In genomic region chr11:63132501-63133435, GRCm38 (mm10) we compare ENCODE assay signal across 8 mouse cellular contexts. TPM values are rescaled to one million over a fixed set of nuclear protein-coding genes. Genes with fewer than 3 reads are reported as not detected.
DNase-seq lines count a peak whose midpoint lies in the region; ATAC-seq and TF ChIP-seq lines count a peak whose summit lies in the region.

No protein-coding gene starts in this region.

- H3K9me3 ChIP-seq in forebrain, embryonic 15.5 days, result no peaks in the 10 kb centered on the region

- peak overlapping the region; percentile 58 for H3K27ac ChIP-seq in forebrain, embryonic 15.5 days (replicated peaks)
- H3K27ac ChIP-seq in layer of hippocampus, adult 2 months, result peak overlapping the region; percentile 88

- peaks cover 34% of the 10 kb centered on the region for H3K4me1 ChIP-seq in forebrain, embryonic 15.5 days

- intact Hi-C loops in heart, postnatal 14 days (cut with DNase I), result loop anchor here (5.0 to 10.0 kb wide), 3 partner anchors 105 to 378 kb away; partner anchors contain the start of genes Gm10428 and Trim16

- peaks cover 3% of the 10 kb centered on the region for H3K79me3 ChIP-seq in C2C12 (ENCODE audit: low read depth)

- H3K36me3 ChIP-seq in C2C12 (ENCODE audit: control insufficient read depth, insufficient read depth), result peaks cover 36% of the 10 kb centered on the region
- H3K36me3 ChIP-seq in forebrain, embryonic 15.5 days, result no peaks in the 10 kb centered on the region

- peak overlapping the region; percentile 98 for H3K4me2 ChIP-seq in forebrain, embryonic 15.5 days (replicated peaks)

- under 1% methylated on average over 66 of the region's 66 CpGs for WGBS in forebrain, embryonic 15.5 days

- ATAC-seq in forebrain, embryonic 15.5 days (replicated peaks), result peak; percentile 55

- peak overlapping the region; percentile 56 for H3K4me3 ChIP-seq in C2C12 (ENCODE audit: insufficient read depth, poor library complexity, severe bottlenecking)
- H3K4me3 ChIP-seq in forebrain, embryonic 15.5 days, result peak overlapping the region; percentile 52
- peak overlapping the region; percentile 63 for H3K4me3 ChIP-seq in layer of hippocampus, adult 2 months

- peak overlapping the region; percentile 74 for H3ac ChIP-seq in C2C12 (ENCODE audit: control insufficient read depth, insufficient read length, low read depth)

- no peaks in the 10 kb centered on the region for H3K27me3 ChIP-seq in C2C12 (ENCODE audit: control insufficient read depth, insufficient read depth, insufficient read length)
- peaks cover 61% of the 10 kb centered on the region for H3K27me3 ChIP-seq in forebrain, embryonic 15.5 days

- no peak for TF ChIP-seq CTCF in C2C12 (IDR thresholded peaks at IDR 0.05; ENCODE audit: control insufficient read depth, insufficient read depth, insufficient read length)
- TF ChIP-seq CTCF in layer of hippocampus, adult 2 months (conservative IDR thresholded peaks at IDR 0.05), result peak; percentile 57

- peak; percentile 64 to 79 for DNase-seq in adrenal gland, postnatal 4 days (ENCODE audit: low spot score in 2 of 2)
- peak; percentile 80 to 85 for DNase-seq in heart, postnatal 14 days
- DNase-seq in layer of hippocampus, adult 2 months (ENCODE audit: low spot score in 2 of 2), result peak; percentile 50 to 55
- peak; percentile 82 to 87 for DNase-seq in lung, adult 18-20 months
- peak; percentile 70 for DNase-seq in ovary, postnatal 14 days (ENCODE audit: low spot score)
- DNase-seq in c-Kit-positive CD71-positive TER-119-positive erythroid progenitor cells, embryonic 14.5 days (ENCODE audit: low spot score), result no peak

- peak overlapping the region; percentile 52 for H3K9ac ChIP-seq in forebrain, embryonic 15.5 days (replicated peaks)

- H3K79me2 ChIP-seq in C2C12 (ENCODE audit: control insufficient read depth, insufficient read depth), result peaks cover 13% of the 10 kb centered on the region

TF ChIP-seq in C2C12, 6 proteins besides CTCF, POLR2A, EP300 and RAD21:
- no peak for TF ChIP-seq MAX (IDR thresholded peaks at IDR 0.05)
- TF ChIP-seq MYOD1 (IDR thresholded peaks at IDR 0.05; ENCODE audit: control insufficient read depth, insufficient read length, low read depth), result peak; percentile 82

RNA-seq across cellular contexts. Expression of gene Pmp22, which starts 4.0 kb away (rescaled TPM):
- 56.7 TPM for polyA plus RNA-seq in C2C12 (2012; fragmentation: generic; extraction: Trizol)
- 100 to 1,000 TPM; 159 to 178 TPM for total RNA-seq in adrenal gland, postnatal 4 days (2021)
- polyA plus RNA-seq in forebrain, embryonic 15.5 days (2015; fragmentation: Nextera tagmentation; extraction: Ambion mirVana), result 25.5 and 26.5 TPM in 2 replicates
- total RNA-seq in heart, postnatal 14 days (2021), result 10 to 100 TPM; 69.8 to 80.5 TPM
- total RNA-seq in layer of hippocampus, adult 2 months (2021), result 10 to 100 TPM; 17.9 to 21.4 TPM
